Mouse (Mus musculus): ENCODE results near the gene AI661453. TPM values are rescaled to one million over a fixed set of nuclear protein-coding genes. Genes with fewer than 3 reads are reported as not detected.

Gene AI661453
- polyA plus RNA-seq, 1 experiment, result 2.8 TPM

DNA sequence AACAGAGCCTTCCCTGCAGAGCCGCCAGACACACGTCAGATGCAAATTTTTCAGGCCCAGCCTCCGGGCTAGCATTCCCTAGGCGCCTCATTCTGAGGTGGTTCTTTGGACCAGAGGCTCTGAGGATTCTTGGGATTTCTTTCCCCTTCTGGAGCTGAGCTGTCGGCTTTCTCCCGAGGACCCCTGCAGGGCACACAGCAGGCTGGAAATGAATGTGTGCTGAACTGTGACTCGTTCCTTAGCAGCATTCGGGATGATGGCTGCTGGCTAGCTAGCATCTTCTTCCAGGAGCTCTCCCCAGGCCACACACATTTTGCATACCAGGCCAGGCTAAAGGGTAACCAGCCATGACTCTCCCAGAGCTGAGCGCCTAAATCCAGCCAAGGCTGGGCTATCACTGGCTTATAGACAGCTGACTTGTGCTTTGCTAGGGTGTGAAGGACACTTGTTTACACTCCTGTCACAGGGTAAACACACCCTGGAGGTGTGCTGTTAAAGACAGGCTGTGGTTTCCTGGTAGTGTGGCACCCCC, 4.0 kb downstream of the AI661453 start:
- Histone ChIP-seq H3K4me1 (ENCODE audit: control insufficient read depth, insufficient read depth, low read length) (peaks cover 23% of the 10 kb centered on the region), H3K4me3 (ENCODE audit: insufficient read depth, low read length) (no peak overlapping the region), H3K27ac (ENCODE audit: insufficient read depth, low read depth, low read length) (no peak overlapping the region)
- TF ChIP-seq POLR2A (IDR thresholded peaks at IDR 0.05; ENCODE audit: borderline replicate concordance, low read depth, low read length) (no peak), CTCF (IDR thresholded peaks at IDR 0.05; ENCODE audit: low read depth, low read length) (no peak)

DNA sequence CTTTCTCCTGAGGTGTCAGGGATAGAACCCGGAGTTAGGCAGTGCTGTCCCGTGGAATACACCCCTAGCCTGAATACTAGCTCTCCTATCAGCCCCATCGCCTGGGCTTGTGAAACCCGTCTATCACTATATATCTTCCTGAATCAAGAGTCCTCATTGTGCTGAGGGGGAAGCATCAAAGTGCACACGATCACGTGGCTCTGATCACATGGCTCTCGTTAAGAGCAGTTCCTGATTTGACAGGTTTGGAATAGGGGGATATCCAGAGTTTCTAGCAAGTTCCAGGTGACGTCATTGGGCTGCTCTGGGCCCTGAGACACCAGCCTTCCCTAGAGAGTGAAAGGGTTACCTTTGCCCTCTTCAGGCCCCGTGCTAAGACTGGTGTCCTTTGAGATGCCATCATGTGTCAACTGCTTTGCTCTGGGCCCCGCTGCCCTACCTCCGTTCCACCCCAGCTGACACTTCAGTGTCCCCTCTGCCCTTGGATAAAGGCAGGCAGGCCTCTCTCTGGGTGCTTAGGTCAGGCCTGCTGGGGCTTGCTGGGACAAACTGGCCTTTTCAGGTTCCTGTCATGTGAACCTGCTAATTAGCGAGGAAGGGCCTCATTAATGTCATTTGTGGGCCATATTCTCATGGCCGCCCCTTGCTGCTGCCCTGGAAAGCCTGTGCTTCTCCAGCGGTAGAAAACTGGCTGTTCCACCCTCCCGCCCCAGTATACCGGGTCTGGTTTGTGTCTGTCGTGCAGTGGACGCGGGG, 5.1 kb downstream of the AI661453 start:
- Histone ChIP-seq H3K4me3 (ENCODE audit: insufficient read depth, low read length) (no peak overlapping the region), H3K27ac (ENCODE audit: insufficient read depth, low read depth, low read length) (no peak overlapping the region), H3K4me1 (ENCODE audit: control insufficient read depth, insufficient read depth, low read length) (peaks cover 23% of the 10 kb centered on the region)
- TF ChIP-seq POLR2A (IDR thresholded peaks at IDR 0.05; ENCODE audit: borderline replicate concordance, low read depth, low read length), result no peak
- TF ChIP-seq CTCF (IDR thresholded peaks at IDR 0.05; ENCODE audit: low read depth, low read length), result no peak

GRCm38 (mm10) chr17:47442271-47442670, 5.9 kb downstream of the AI661453 start:
- TF ChIP-seq CTCF (IDR thresholded peaks at IDR 0.05; ENCODE audit: low read depth, low read length), result no peak
- no peak for TF ChIP-seq POLR2A (IDR thresholded peaks at IDR 0.05; ENCODE audit: borderline replicate concordance, low read depth, low read length)
- H3K4me3 ChIP-seq (ENCODE audit: insufficient read depth, low read length), result no peak overlapping the region
- no peak overlapping the region for H3K27ac ChIP-seq (ENCODE audit: insufficient read depth, low read depth, low read length)
- H3K4me1 ChIP-seq (ENCODE audit: control insufficient read depth, insufficient read depth, low read length), result peaks cover 23% of the 10 kb centered on the region

GRCm38 (mm10) chr17:47444113-47444512, 7.7 kb downstream of the AI661453 start:
- Histone ChIP-seq H3K27ac (ENCODE audit: insufficient read depth, low read depth, low read length) (no peak overlapping the region), H3K4me1 (ENCODE audit: control insufficient read depth, insufficient read depth, low read length) (peaks cover 16% of the 10 kb centered on the region), H3K4me3 (ENCODE audit: insufficient read depth, low read length) (no peak overlapping the region)
- TF ChIP-seq CTCF (IDR thresholded peaks at IDR 0.05; ENCODE audit: low read depth, low read length) (no peak), POLR2A (IDR thresholded peaks at IDR 0.05; ENCODE audit: borderline replicate concordance, low read depth, low read length) (no peak)

DNA sequence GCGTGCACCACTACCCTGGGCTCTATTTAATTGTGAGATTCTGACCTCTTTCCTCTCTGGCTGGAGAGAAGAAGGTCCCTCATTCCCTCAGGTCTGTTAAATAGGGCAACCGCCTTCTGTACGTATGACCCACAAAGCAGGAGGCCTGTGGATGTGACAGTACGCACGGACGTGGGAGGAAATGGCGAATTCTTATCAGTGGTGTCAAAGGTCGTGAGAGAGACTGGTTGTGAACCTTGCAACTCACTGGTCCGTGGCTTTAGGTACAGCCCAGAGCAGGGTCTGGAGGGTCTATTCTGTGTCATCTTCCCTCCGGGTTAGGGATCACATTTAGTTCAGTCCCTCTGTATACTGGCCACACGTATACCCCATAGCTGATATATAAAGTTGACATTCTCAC, 9.1 kb downstream of the AI661453 start:
- H3K27ac ChIP-seq (ENCODE audit: insufficient read depth, low read depth, low read length), result no peak overlapping the region
- TF ChIP-seq CTCF (IDR thresholded peaks at IDR 0.05; ENCODE audit: low read depth, low read length) (no peak), POLR2A (IDR thresholded peaks at IDR 0.05; ENCODE audit: borderline replicate concordance, low read depth, low read length) (no peak)
- peaks cover 11% of the 10 kb centered on the region for H3K4me1 ChIP-seq (ENCODE audit: control insufficient read depth, insufficient read depth, low read length)
- no peak overlapping the region for H3K4me3 ChIP-seq (ENCODE audit: insufficient read depth, low read length)

GRCm38 (mm10) chr17:47446025-47446424, 9.6 kb downstream of the AI661453 start:
- TF ChIP-seq POLR2A (IDR thresholded peaks at IDR 0.05; ENCODE audit: borderline replicate concordance, low read depth, low read length) (no peak), CTCF (IDR thresholded peaks at IDR 0.05; ENCODE audit: low read depth, low read length) (no peak)
- H3K4me3 ChIP-seq (ENCODE audit: insufficient read depth, low read length), result no peak overlapping the region
- H3K4me1 ChIP-seq (ENCODE audit: control insufficient read depth, insufficient read depth, low read length), result peaks cover 6% of the 10 kb centered on the region
- no peak overlapping the region for H3K27ac ChIP-seq (ENCODE audit: insufficient read depth, low read depth, low read length)

DNA sequence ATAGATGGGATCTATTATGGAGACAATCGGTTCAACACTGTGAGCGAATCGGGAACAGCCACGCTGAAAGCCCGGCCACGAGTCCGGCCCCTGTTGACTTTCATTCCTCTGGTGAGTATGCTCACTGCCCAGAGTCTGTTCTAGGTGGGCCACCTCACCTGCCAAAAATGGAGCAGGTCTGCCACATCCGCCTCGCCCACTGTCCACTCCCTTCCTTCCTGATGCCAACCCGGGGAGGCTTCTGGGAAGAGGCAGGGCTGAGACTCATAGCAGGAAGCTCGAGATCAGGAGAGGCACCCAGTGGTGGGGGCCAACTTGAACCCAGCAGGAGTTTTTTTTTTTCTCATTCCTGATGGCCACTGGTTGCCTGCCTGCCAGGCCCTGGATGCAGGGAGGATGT, 10.1 kb downstream of the AI661453 start:
- TF ChIP-seq CTCF (IDR thresholded peaks at IDR 0.05; ENCODE audit: low read depth, low read length) (no peak), POLR2A (IDR thresholded peaks at IDR 0.05; ENCODE audit: borderline replicate concordance, low read depth, low read length) (no peak)
- no peak overlapping the region for H3K27ac ChIP-seq (ENCODE audit: insufficient read depth, low read depth, low read length)

GRCm38 (mm10) chr17:47448523-47449372, 12.3 kb downstream of the AI661453 start:
- Histone ChIP-seq H3K27ac (ENCODE audit: insufficient read depth, low read depth, low read length) (no peak overlapping the region), H3K4me1 (ENCODE audit: control insufficient read depth, insufficient read depth, low read length) (no peaks in the 10 kb centered on the region)
- TF ChIP-seq CTCF (IDR thresholded peaks at IDR 0.05; ENCODE audit: low read depth, low read length) (no peak), POLR2A (IDR thresholded peaks at IDR 0.05; ENCODE audit: borderline replicate concordance, low read depth, low read length) (no peak)

More for the DNA sequence above, 10.1 kb downstream of the AI661453 start:
- H3K4me3 ChIP-seq (ENCODE audit: insufficient read depth, low read length), result no peak overlapping the region
- peaks cover under 1% of the 10 kb centered on the region for H3K4me1 ChIP-seq (ENCODE audit: control insufficient read depth, insufficient read depth, low read length)

DNA sequence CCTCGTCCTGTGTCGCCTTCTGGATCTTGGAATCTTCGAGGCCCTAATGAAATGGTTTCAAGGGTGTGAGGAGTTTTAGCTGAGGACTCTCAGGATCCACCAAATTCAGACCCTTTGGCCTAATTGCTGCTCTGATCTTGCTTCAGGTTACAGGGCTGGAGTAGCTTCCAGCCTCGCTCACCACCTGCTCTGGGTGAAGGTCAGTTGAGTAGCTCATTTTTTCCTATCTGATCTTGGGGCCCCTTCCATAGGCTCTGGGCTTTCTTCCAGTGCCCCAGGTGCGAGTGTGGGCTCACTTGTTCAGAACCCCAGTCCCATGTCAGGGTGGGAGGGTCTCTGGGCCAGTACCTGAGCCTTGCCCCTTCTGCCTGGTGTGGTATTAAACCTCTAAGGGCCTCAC, 13.0 kb downstream of the AI661453 start:
- no peak for TF ChIP-seq POLR2A (IDR thresholded peaks at IDR 0.05; ENCODE audit: borderline replicate concordance, low read depth, low read length)
- no peak for TF ChIP-seq CTCF (IDR thresholded peaks at IDR 0.05; ENCODE audit: low read depth, low read length)
- peaks cover 3% of the 10 kb centered on the region for H3K4me1 ChIP-seq (ENCODE audit: control insufficient read depth, insufficient read depth, low read length)
- no peak overlapping the region for H3K4me3 ChIP-seq (ENCODE audit: insufficient read depth, low read length)
- H3K27ac ChIP-seq (ENCODE audit: insufficient read depth, low read depth, low read length), result no peak overlapping the region

More at GRCm38 (mm10) chr17:47448523-47449372, 12.3 kb downstream of the AI661453 start:
- no peak overlapping the region for H3K4me3 ChIP-seq (ENCODE audit: insufficient read depth, low read length)

All from bone marrow macrophage, adult 2 months (primary cell).